Mouse (Mus musculus) c-Kit-positive CD71-positive TER-119-positive erythroid progenitor cells, embryonic 14.5 days (primary cell): ENCODE results near the gene Taf1b.

Experiments used
- DNase-seq: peaks from one replicate; pipeline ENCODE4 v3.0.0-alpha.2; 2013; ENCODE audit warnings: low spot score

The Taf1b gene

GRCm38 (mm10) chr12:24552531-24552930 lies 54.4 kb downstream of the Taf1b start:
- no peak for DNase-seq

- no peak for DNase-seq
Observed at GRCm38 (mm10) chr12:24555976-24556375, 57.8 kb downstream of the Taf1b start.

- DNase-seq = no peak
Observed at GRCm38 (mm10) chr12:24563395-24563960, 65.3 kb downstream of the Taf1b start.

- DNase-seq = no peak
Observed at GRCm38 (mm10) chr12:24565311-24565710, 67.2 kb downstream of the Taf1b start.

GRCm38 (mm10) chr12:24567606-24568005 lies 69.4 kb downstream of the Taf1b start:
- DNase-seq = no peak

- DNase-seq = peak; percentile 87
Observed at GRCm38 (mm10) chr12:24571523-24572392, 73.6 kb downstream of the Taf1b start, which contains the start of gene Grhl1. Gene Grhl1 (plus strand): TSS chr12:24572283.

- no peak for DNase-seq
Observed at GRCm38 (mm10) chr12:24572421-24573274, 74.5 kb downstream of the Taf1b start.

GRCm38 (mm10) chr12:24573275-24573580 lies 75.1 kb downstream of the Taf1b start:
- DNase-seq = no peak

GRCm38 (mm10) chr12:24574870-24575269 lies 76.7 kb downstream of the Taf1b start:
- DNase-seq = no peak

GRCm38 (mm10) chr12:24580452-24580851 lies 82.3 kb downstream of the Taf1b start:
- DNase-seq = no peak

GRCm38 (mm10) chr12:24580996-24581683 lies 83.0 kb downstream of the Taf1b start:
- peak; percentile 64 for DNase-seq

GRCm38 (mm10) chr12:24583653-24584052 lies 85.5 kb downstream of the Taf1b start:
- DNase-seq = no peak

GRCm38 (mm10) chr12:24584835-24585234 lies 86.7 kb downstream of the Taf1b start:
- DNase-seq = no peak

GRCm38 (mm10) chr12:24586193-24586592 lies 88.0 kb downstream of the Taf1b start:
- no peak for DNase-seq

- no peak for DNase-seq
Observed at GRCm38 (mm10) chr12:24590371-24590770, 92.2 kb downstream of the Taf1b start.

- no peak for DNase-seq
Observed at GRCm38 (mm10) chr12:24592055-24592454, 93.9 kb downstream of the Taf1b start.

- DNase-seq = no peak
Observed at GRCm38 (mm10) chr12:24592956-24593672, 95.0 kb downstream of the Taf1b start.

GRCm38 (mm10) chr12:24597376-24597775 lies 99.2 kb downstream of the Taf1b start:
- DNase-seq = no peak

- no peak for DNase-seq
Observed at GRCm38 (mm10) chr12:24599366-24599895, 101.3 kb downstream of the Taf1b start.

GRCm38 (mm10) chr12:24600074-24600473 lies 101.9 kb downstream of the Taf1b start:
- DNase-seq = no peak

- peak; percentile 66 for DNase-seq
Observed at GRCm38 (mm10) chr12:24600806-24601205, 102.6 kb downstream of the Taf1b start.
